Mouse (Mus musculus) CD4-positive helper T cell, adult 2 months (primary cell): ENCODE measurements at regions not wholly inside any gene's neighbourhood (a gene's known extent, or its start where the extent isn't known, plus 50 kb on each side); places are given as distances from the start of the nearest gene placed in this dataset.

Experiments used
- DNase-seq: peaks from one replicate; pipeline ENCODE4 v3.0.0-alpha.2; 2012; ENCODE audit warnings: low read depth, missing footprints, low spot score

DNA sequence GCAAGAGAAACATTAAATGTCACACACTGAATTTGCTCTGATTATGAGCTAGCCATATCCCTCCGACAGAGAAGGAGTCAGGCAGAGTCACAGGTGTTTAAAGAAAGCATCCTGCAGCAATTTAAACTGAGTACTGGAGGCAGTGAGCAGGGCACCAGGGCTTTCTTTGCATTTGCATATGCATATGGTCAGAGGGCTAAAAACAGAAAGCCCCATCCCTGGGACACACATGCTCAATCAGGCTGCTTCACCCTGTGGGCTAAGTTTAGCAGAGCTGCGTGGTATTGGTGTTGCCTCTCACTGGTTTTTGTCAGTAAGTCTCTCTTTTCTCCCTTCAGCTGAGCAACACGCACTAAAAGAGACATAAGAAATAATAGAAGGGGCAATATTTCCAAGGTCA lies 289.9 kb upstream of the Rps6ka3 start:
- DNase-seq = no peak

DNA sequence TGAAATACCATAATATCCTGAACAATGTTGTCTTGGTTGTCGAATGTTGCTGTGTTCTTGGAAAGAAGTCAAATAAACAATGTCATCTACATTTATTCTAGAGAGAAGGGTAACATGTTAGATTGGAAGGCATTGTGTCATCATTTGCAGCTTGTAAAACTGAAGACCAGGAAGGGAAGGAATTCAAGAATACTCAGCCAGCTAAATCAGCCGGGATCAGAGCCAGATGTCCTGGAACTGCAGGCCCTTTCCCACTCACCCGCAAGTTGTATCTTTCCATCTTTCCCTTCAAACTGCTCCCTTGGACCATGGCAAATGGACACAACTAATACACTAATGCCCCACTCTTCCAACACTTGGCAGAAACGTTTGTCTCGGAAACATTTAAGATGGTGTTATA lies 288.7 kb upstream of the Rps6ka3 start:
- no peak for DNase-seq

DNA sequence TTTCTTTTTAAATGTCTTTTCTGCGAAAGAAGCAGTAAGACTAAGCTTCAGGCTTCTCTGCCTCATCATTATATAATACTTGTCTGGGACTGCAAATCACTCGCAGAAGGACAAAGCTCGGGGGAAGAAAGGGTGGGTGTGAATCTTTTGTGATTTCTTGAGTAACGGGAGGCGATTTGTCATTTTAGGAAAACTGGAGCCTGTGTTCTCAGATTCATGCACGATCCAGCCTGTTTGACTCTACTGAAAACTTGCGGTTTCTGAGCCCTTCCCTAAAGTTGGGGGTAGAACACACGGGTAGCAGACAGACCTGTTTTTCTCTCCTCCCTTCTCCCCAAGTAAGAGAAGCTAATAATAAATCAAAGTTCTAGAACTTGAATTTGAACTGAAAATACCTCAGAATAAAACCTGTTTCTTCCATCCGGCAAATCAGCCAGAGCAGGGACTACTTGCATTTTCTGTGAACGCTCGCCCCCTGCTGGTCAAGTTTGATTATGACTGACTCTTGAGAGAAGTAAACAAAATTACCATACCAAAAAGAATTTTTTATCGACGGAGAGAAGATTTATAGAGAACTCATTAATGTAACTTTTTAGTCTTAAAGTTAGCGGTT lies 288.2 kb upstream of the Rps6ka3 start:
- peak; percentile 52 for DNase-seq

DNA sequence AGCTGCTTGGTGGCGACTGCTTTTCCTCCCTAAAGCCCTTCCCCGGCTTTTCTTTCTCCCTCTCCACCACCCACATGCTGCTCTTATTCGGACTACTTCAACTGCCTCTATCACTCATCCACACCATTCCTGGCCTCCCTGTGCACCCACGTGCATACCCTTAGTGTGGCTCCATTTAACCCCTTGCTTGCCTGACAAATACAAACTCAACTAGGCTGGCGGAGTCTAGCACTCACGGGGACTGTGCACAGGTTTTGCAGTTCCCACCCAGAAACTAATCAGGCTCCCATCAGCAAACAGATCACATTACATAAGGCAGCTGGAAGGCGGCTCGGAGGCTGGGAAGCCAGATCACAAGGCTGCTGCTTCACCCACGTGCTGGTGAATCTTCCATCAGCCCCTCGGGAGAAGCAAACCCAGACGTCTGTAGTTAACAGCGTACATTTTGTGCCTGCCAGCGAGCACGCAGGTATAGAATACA lies 287.0 kb upstream of the Rps6ka3 start:
- DNase-seq = no peak

DNA sequence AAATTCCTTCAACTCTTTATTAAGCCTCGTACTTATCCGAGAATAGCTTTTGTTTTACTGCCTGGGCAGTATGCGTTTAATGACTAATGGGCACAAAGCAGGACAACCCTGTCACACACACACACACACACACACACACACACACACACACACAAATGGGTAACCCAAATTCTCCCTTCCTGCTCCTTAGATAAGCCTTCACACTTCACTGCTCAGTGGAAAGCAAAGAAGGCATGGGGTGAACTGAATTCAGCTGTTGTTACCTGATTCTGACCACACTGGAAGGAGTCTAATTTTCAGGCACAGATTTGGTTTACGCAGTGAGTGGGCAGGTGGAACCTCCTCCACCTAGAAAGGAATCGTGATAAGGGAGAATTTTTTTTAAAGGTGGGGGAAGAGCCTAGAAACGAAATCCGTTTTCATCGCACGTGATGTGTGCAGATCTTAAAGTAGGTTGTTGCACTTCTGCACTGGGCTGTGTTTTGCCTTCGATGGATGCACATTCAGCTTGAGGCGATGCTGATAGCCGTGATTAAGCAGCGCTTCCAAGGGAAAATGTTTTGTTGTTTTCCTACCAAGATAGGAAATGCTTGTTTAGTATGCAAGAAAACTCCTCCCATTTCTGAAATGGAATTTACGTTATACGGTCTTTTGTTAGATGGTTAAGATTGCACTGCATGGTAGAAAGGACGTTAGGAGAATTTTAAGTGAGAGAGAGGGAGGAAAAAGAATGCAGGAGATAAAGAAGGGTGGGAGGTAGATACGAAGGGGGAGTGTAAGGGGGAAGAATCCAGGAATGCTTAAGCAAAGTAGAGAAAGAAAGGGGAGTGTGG lies 286.2 kb upstream of the Rps6ka3 start:
- DNase-seq = no peak

DNA sequence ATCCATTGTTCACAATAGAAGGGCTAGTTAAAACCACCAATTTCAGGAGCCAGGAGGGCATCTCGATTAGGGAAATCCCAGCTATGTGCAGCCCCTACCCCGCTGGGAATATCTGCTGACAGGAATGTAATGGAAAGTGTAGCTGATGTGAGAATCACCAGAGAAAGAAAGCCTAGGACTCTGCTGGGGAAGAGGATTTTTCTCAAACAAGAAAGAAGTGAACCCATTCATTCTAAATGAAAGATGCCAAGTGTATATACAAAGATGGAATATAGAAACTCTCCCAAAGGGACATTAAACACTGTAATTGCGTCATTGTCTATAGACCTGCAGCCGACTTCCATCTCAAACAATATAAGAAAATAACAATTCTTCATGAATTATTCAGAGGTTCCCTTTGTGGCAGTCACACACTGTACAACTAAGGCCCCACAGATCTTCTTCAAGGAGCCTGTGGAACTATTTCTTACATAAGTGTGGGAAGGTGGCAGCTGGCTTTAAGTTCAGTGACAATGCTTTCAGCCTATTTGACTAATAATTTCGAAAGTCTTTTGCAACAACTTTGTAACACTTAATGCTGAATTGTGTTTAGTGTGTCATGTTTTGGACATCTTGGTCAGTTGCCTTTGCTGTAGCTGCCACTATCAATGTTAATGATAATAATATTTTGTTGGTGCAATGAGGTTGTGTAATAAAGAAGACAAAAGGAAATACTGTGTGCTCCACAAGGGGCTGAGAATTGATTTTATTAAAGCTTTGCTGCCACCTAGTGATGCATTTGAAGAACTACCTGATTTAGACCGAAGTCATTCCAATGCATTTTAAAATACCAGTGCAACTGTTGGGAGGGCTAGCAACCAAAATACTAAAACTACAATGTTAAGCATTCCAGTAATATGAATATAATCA lies 285.4 kb upstream of the Rps6ka3 start:
- DNase-seq = no peak

DNA sequence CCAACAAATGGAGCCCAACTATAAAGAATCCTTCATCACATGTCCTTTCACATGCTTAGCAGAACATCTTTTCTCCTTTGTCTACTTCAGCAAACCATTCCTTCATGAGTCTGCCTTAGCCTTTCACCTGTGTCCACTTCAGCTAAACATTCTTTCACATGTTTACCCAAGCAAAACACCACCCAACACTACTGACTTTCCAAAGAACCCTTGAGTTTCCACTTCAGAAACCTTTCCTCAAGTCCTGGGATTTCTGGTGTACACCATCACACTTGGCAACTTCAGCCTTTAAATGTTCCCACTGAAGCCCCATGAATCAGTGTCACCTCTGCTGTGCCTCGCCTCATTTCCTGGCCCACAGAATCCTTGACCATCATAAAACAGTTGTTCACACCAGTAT lies 278.2 kb upstream of the Rps6ka3 start:
- DNase-seq = no peak

DNA sequence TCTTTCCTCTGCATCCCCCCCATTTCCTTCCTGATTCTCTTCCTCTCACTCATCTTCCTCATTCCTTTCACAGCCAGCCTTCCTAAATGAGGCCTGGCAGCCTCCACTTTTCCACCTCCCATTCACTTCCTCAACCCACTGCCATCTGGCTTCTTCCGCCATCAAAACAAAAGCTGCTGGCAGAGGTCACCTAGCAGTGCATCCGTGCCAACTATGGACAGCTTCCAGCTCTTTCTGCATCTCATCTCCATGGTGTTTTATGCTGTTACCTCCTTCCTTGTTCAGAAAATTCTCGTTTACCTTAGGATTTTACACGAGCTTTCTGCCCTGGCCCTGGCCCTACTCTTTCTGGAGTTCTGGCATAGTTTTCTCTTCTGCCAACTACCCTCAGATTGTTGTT lies 262.9 kb upstream of the Rps6ka3 start:
- no peak for DNase-seq

DNA sequence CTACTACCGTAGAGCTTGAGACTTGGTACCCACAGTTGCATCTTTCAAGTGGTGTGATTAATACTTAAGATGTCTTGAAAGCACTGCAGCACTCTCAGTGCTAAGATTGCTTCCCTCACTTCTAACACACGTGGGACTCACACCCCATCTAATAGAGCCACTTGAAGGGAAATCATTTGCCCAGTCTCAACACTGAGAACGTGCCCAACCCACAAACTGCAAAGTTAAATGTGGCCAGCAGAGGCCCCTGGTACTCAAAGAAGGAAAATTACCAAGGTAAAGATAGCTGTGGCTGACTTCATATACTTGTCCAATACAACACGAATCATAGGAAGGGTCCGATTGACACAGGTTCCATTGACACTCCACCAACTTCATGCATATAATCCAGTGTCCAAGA lies 238.4 kb upstream of the Rps6ka3 start:
- DNase-seq = no peak

DNA sequence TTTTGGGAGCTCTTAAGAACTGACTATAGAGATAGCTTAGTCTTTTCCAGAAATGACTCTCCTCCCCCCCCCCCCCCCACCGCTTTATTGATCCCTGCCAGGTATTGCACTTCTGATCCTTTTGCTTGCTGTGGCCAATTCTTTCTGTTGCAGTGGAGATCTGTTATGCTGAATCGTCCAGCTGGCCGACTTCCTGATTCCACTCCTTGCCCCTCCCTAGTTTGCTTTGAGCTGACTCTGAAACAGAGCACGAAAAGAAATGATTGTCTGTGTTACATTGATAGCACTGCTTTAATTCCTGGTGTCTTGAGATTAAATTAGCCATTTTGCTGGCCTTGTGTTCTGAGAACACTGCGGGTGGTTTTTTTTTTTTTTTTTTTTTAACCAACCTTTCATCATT lies 233.5 kb upstream of the Rps6ka3 start:
- DNase-seq = no peak

DNA sequence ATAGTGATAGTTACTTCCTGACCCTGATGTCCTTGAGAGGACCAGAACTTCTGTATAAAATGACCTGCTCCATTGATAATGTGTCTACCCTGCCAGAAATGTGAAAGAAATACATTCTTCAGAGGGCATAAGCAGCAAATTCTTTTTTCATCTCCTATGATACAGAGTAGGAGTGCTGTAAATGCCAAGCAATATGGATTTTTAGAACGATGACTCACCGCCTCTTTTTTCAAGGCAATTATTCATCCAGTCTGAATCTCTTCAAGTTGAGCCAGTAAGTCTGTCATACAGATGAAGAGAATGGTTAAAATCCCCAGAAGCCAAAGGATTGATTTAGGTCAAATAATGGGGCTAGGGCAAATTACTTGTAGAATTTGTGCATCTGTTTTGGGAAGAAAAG lies 225.4 kb upstream of the Rps6ka3 start:
- no peak for DNase-seq

DNA sequence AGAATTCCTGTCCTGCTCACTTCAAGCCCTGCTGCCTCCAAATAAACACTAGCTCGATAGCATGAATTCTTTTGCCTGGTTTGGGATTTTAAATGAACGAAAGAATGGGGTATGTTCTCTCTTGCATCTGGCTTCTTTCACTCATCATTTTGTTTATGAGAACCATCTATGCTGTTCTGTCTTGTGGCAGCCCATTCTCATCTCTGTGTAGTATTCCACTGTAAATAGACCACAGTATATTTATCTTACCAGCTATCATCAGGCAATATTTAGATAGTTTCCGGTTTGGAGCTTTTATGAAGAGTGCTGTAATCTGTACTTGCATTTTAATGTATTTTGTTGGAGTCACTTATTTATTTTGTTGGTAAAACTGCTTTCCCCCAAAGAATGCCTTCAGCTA lies 222.4 kb upstream of the Rps6ka3 start:
- DNase-seq = no peak

DNA sequence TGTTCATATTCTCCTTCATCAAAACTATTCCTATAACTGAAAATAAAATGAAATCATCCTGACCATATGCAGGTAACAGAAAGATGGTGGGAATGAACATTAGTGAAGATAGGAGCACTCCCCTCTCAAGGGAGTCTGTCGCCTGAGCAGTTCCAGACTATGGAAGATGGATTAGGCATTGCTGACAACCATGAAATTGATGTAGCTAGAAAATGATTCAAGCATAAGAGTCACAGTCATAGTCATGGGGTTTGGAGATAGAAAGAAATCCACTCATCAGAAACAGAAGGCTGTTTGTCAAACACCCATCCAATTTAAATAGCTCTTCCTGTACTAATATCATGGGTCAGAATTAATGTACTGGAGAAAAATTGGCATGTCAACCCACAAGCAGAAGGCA lies 191.2 kb upstream of the Rps6ka3 start:
- no peak for DNase-seq

DNA sequence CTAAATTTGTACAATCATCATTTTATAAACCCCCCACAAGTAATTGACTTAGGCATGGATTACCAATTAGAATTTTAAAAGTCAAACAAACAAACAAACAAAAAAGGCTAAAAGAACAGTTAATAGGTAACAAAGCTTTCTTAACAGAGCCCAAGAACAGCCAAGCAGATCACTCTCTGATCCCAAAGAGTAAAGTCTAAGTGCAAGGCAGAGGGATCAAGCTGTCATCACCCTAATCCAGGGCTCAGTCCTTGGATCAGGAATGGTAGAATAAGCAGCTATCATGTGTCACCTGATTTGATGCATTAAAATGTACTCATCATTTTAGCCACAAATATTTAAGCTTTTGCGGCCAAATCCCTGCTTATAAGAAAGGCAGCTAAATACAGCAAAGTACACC lies 183.8 kb upstream of the Rps6ka3 start:
- DNase-seq = no peak

DNA sequence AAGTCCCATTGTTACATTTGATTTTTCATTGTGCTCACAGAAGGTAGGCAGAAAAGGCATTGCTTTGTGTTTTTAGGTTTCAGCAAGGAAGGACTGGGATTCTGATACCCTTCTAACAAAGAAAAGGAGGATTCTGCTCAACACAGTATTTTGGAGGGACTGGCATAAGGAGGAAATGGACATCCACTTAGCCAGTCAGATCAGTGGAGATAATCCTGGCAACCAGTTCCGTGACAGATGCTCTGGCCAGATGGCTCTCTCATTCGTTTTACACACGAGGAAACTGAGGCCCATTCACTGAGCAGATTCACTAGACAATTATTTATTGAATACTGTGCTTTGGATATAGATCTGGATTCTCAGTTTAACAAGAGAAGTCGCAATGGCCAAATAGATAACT lies 178.2 kb upstream of the Rps6ka3 start:
- DNase-seq = no peak

DNA sequence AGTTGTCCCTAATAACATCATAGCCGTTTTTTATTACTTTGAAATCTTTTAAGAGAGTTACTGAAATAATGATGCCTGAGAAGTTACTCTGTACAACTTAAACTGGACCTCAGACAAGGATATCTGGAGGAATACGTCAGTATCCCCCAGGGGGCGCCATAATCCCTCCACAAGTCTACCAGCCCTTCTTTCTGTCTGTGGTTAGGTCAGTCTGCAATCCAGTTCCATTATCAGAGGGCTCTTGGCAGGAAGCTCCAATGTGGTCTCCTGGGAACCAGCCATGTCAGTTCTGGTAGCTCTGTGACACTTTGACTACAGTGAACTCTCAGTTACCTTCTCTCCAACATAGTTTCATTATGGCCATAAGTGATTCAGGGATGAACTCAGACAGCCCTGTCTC lies 166.7 kb upstream of the Rps6ka3 start:
- DNase-seq = peak; percentile 68

DNA sequence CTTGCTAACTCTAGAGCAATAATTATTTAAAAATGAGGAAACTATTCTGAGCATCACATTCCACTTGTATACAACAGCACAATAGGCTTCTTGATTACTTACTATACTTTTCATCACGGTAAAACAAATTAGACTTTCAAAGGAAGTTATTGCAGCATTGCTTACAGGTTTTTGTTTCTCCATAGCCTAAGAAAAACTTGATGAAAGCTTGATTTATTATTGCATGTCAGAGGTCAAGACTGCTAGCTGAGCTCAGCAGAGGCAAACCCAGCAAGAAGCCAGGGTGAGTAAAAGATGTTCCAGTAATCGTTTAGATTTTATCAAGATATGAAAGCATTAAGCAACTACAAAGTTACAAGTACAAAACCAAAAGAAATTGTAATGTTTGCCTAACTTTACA lies 162.2 kb upstream of the Rps6ka3 start:
- DNase-seq = no peak

DNA sequence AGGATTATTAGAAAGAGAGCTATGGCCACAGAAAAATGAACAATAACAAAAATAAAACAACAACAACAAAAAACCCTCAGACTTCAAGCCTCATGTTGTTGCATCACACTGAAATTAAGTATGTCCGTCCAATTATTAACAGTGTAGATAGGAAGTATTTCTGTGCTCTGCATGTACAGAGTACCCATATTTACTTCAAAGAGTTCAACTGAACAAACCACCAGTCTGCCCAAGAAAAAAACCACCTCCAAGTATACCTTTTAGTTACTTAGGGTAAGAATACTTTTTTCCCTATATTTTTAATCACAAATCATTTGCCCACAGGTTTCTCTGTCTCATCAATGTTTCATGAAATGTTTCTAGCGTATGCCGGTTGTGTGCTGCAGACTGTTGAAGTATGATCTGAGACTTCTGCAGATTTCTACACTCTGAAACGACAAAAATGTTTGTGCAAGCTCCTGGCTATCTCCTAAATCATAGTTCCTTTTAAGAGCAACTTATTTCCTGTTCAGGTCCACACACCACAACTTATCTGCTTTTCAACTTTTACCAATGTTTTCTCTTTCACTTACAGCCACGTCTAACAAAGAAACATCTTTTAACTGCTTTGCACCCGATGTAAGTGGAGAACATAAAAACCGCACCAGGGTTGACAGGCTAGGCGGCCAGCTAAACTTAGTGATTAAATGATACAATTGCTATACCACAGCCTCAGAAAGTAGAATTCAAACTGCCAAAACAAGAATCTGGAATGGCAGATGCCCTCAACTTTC lies 154.2 kb upstream of the Rps6ka3 start:
- peak; percentile 54 for DNase-seq

DNA sequence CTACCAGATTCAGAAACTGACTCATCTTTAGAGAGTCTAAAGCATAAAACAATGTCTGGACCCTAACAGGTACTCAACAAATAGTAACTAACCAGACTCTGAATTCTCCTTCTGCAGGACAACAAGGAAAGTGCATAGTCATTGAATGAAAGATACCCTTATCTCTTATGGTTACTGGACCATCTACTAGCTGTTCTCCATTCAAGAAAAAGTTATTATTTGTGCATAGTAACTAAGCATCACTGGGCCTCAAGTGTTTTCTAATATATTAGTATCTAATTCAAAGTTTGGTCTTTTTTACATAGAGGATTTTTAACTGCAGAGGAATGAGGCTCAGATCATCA lies 153.7 kb upstream of the Rps6ka3 start:
- no peak for DNase-seq

DNA sequence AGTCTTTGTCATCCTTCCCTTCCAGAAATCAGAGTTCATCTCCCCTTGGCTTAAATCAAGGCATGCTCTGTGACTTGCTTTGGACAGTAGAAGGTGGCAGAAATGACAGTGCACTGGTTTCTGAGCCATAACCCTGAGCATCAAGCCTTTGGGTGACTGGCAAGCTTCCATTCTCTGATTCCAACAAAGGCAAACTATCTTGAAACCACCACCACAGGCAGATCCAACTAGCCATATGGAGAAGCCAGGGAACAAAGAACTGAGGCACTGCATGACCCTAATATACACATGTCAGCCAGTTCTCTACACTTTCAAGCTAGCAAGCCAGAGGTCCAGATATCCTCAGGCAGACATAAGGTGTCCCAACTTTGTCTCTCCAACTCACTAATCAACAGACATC lies 151.2 kb upstream of the Rps6ka3 start:
- DNase-seq = no peak

DNA sequence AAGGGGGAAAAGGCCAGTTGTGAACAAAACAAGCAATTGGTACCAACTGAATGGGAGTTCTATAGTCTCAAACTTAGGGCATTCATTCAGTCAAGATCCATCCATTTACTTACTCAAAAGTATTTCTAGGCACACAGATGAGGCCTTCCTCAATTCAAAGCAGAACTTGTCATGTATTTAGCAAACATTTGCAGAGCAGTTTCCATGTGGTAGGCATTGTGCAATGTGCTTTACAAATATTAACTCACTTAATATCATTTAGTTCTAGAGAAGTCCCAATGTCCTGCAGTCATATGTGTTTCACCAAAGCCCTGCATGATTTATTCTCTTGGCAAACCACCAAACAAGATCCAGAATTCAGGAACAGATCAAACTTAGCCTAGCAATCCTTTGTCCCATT lies 148.8 kb upstream of the Rps6ka3 start:
- no peak for DNase-seq

DNA sequence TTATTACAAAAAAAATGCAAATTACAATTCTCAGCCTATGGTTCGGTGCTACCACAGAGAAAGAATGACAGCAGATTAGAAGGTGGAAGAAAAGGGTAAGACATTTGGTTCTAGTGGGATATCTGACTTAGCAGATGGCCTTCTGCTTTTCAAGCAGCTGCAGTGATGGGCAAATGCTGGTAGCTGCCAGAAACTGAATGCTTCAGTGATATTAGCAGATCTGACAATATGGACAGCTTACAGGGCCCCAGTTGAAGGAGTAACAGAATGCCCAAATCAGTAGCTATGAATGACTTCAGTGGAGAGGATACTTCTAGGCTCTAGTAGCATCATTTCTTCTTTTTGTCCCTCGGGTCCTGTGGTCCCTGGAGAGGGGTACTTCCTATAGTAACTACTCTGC lies 143.9 kb upstream of the Rps6ka3 start:
- DNase-seq = no peak
